Mouse (Mus musculus) thymus, adult 2 months (tissue): ENCODE results near the gene Fam89a.

Source experiments
- CTCF ChIP-seq: fragments of 200-500 bp; IDR thresholded peaks from 2 replicates; pipeline ENCODE4 v1.5.1; 2012; ENCODE audit warnings: mild to moderate bottlenecking, control low read depth, low read length, moderate library complexity, borderline replicate concordance; ENCODE audit not compliant: control insufficient read depth, poor library complexity, insufficient read depth; ENCODE audit errors: extremely low read depth
- POLR2A ChIP-seq: fragments of 200-500 bp; IDR thresholded peaks from 2 replicates; pipeline ENCODE4 v1.6.1; 2012; ENCODE audit warnings: mild to moderate bottlenecking, low read length, control low read depth, moderate library complexity; ENCODE audit not compliant: control insufficient read depth, poor library complexity, insufficient read depth; ENCODE audit errors: extremely low read depth

DNA sequence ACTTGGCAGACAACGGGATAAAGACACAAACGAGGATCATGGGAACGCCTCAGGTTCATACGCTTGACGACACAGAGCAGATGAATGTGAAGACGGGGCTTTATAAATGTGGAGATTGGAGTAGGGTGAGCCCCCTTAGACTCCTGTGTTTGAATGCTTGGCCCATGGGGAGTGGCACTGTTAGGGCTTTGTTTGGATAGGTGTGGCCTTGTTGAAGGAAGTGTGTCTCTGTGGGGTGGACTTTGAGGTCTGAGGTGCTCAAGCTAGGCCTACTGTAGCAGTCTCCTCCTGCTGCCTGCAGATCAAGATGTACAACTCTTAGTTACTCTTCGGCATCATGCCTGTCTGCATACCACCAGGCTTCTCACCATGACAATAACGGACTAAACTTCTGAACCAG, 45.8 kb downstream of the Fam89a start:
- TF ChIP-seq CTCF (no peak), POLR2A (no peak)
